Mouse (Mus musculus) kidney, postnatal 10 days (tissue): ENCODE measurements around the gene Mesp1.
"Not testable (repeated sequence)": the region's sequence is repeated elsewhere in the genome, so short reads cannot be mapped to it uniquely, and the experiment has no call there.

Experiments used
- DNase-seq: peaks from one replicate; pipeline ENCODE4 v3.0.0; 2021; ENCODE audit warnings: mixed read lengths

Mesp1 gene

GRCm38 (mm10) chr7:79789812-79790211 is 3.8 kb downstream of the Mesp1 start:
- not testable (repeated sequence) for DNase-seq

- DNase-seq, result peak; percentile 86
Observed at GRCm38 (mm10) chr7:79786295-79786694, 7.3 kb downstream of the Mesp1 start.

GRCm38 (mm10) chr7:79782516-79782855 is 11.1 kb downstream of the Mesp1 start:
- DNase-seq, result no peak

GRCm38 (mm10) chr7:79781826-79782515 is 11.6 kb downstream of the Mesp1 start:
- DNase-seq, result no peak

- DNase-seq, result peak; percentile 88
Observed at GRCm38 (mm10) chr7:79780647-79781626, 12.7 kb downstream of the Mesp1 start.

- no peak for DNase-seq
Observed at GRCm38 (mm10) chr7:79771561-79772512, 21.8 kb downstream of the Mesp1 start.

- peak; percentile 42 for DNase-seq
Observed at GRCm38 (mm10) chr7:79769664-79770063, 23.9 kb downstream of the Mesp1 start.

GRCm38 (mm10) chr7:79765991-79766390 is 27.6 kb downstream of the Mesp1 start:
- DNase-seq, result no peak

- DNase-seq, result no peak
Observed at GRCm38 (mm10) chr7:79762106-79762505, 31.5 kb downstream of the Mesp1 start.

- no peak for DNase-seq
Observed at GRCm38 (mm10) chr7:79761124-79761876, 32.3 kb downstream of the Mesp1 start.

- no peak for DNase-seq
Observed at GRCm38 (mm10) chr7:79759766-79760165, 33.8 kb downstream of the Mesp1 start.

- DNase-seq, result no peak
Observed at GRCm38 (mm10) chr7:79758176-79758575, 35.4 kb downstream of the Mesp1 start.

GRCm38 (mm10) chr7:79756334-79756733 is 37.3 kb downstream of the Mesp1 start:
- no peak for DNase-seq

GRCm38 (mm10) chr7:79749511-79749910 is 44.1 kb downstream of the Mesp1 start:
- no peak for DNase-seq

GRCm38 (mm10) chr7:79747659-79748058 is 45.9 kb downstream of the Mesp1 start:
- no peak for DNase-seq

- DNase-seq, result no peak
Observed at GRCm38 (mm10) chr7:79744585-79744984, 49.0 kb downstream of the Mesp1 start.

- no peak for DNase-seq
Observed at GRCm38 (mm10) chr7:79744051-79744450, 49.5 kb downstream of the Mesp1 start.

- peak; percentile 88 for DNase-seq
Observed at GRCm38 (mm10) chr7:79742659-79743536, 50.7 kb downstream of the Mesp1 start, which contains the start of the genes Pex11a and Wdr93. Pex11a (minus strand) TSS chr7:79743131. Wdr93 (plus strand) TSS chr7:79743163.

GRCm38 (mm10) chr7:79742277-79742658 is 51.3 kb downstream of the Mesp1 start:
- no peak for DNase-seq
